Mouse (Mus musculus): ENCODE measurements around the gene Nxn. TPM values are rescaled to one million over a fixed set of nuclear protein-coding genes. Genes with fewer than 3 reads are reported as not detected.

Nxn gene
- 10 to 100 TPM; 11.1 to 13.0 TPM for total RNA-seq (2021)
- long read RNA-seq, transcript Nxn-201 (8 exons, 2,755 nt): major isoform, 15 of 17 reads
- long read RNA-seq, partial matches to known transcripts: 1 of 17 reads
- long read RNA-seq, other reads (novel, unspliced or antisense): 1 of 17 reads

- peak; percentile 84 to 89 for DNase-seq (ENCODE audit: low spot score in 2 of 2)
These were observed at the start of gene Nxn for GRCm38 (mm10) chr11:76398798-76399586. Nxn (minus strand) TSS chr11:76399140.

- DNase-seq (ENCODE audit: low spot score in 2 of 2): no peak
These were observed 47.3 kb upstream of the Nxn start for GRCm38 (mm10) chr11:76446251-76446650.

- DNase-seq (ENCODE audit: low spot score in 2 of 2): no peak
These were observed 46.5 kb upstream of the Nxn start for GRCm38 (mm10) chr11:76445459-76445858.

- no peak for DNase-seq (ENCODE audit: low spot score in 2 of 2)
These were observed 40.7 kb upstream of the Nxn start for GRCm38 (mm10) chr11:76439666-76440065.

- peak in 1 of 2 experiments; percentile 58 for DNase-seq (ENCODE audit: low spot score in 2 of 2)
These were observed 38.0 kb upstream of the Nxn start for GRCm38 (mm10) chr11:76436864-76437437.

- peak in 1 of 2 experiments; percentile 58 for DNase-seq (ENCODE audit: low spot score in 2 of 2)
These were observed 37.1 kb upstream of the Nxn start for GRCm38 (mm10) chr11:76436009-76436408.

GRCm38 (mm10) chr11:76429966-76430631 lies 31.2 kb upstream of the Nxn start:
- no peak for DNase-seq (ENCODE audit: low spot score in 2 of 2)

GRCm38 (mm10) chr11:76429556-76429955 lies 30.6 kb upstream of the Nxn start:
- no peak for DNase-seq (ENCODE audit: low spot score in 2 of 2)

GRCm38 (mm10) chr11:76429046-76429445 lies 30.1 kb upstream of the Nxn start:
- DNase-seq (ENCODE audit: low spot score in 2 of 2): no peak

GRCm38 (mm10) chr11:76427781-76428180 lies 28.8 kb upstream of the Nxn start:
- DNase-seq (ENCODE audit: low spot score in 2 of 2): no peak

- no peak for DNase-seq (ENCODE audit: low spot score in 2 of 2)
These were observed 26.8 kb upstream of the Nxn start for GRCm38 (mm10) chr11:76425749-76426148.

GRCm38 (mm10) chr11:76420896-76421295 lies 22.0 kb upstream of the Nxn start:
- no peak for DNase-seq (ENCODE audit: low spot score in 2 of 2)

- DNase-seq (ENCODE audit: low spot score in 2 of 2): no peak
These were observed 20.2 kb upstream of the Nxn start for GRCm38 (mm10) chr11:76419179-76419578.

- DNase-seq (ENCODE audit: low spot score in 2 of 2): peak; percentile 54 to 59
These were observed 19.5 kb upstream of the Nxn start for GRCm38 (mm10) chr11:76418423-76418822.

- DNase-seq (ENCODE audit: low spot score in 2 of 2): no peak
These were observed 17.0 kb upstream of the Nxn start for GRCm38 (mm10) chr11:76415985-76416384.

- DNase-seq (ENCODE audit: low spot score in 2 of 2): no peak
These were observed 16.1 kb upstream of the Nxn start for GRCm38 (mm10) chr11:76415001-76415400.

GRCm38 (mm10) chr11:76413202-76413601 lies 14.3 kb upstream of the Nxn start:
- no peak for DNase-seq (ENCODE audit: low spot score in 2 of 2)

GRCm38 (mm10) chr11:76410826-76411225 lies 11.9 kb upstream of the Nxn start:
- DNase-seq (ENCODE audit: low spot score in 2 of 2): peak; percentile 76 to 77

- peak; percentile 98 to 99 for DNase-seq (ENCODE audit: low spot score in 2 of 2)
These were observed 8.0 kb upstream of the Nxn start, which contains the start of gene Timm22 for GRCm38 (mm10) chr11:76406702-76407583. Timm22 (plus strand) TSS chr11:76406952.

- no peak for DNase-seq (ENCODE audit: low spot score in 2 of 2)
These were observed 6.8 kb upstream of the Nxn start for GRCm38 (mm10) chr11:76405626-76406264.
